Mouse (Mus musculus) brown adipose tissue, adult 24 weeks (tissue): ENCODE data around the gene Ada. TPM values are rescaled to one million over a fixed set of nuclear protein-coding genes. Genes with fewer than 3 reads are reported as not detected.

Experiments
- polyA plus RNA-seq: library from polyadenylated mRNA; stranded (reverse); fragments of >200 nt; gene quantifications from 2 replicates; pipeline ENCODE4 v1.2.4, GENCODE M21; 2012; ENCODE audit not compliant: missing spikeins, insufficient read depth, insufficient read length

Gene Ada
- polyA plus RNA-seq, 1 experiment = not detected

Other genes starting within 250 kb of the Ada start
- gene Hnf4a, start 243.4 kb downstream of the Ada start, polyA plus RNA-seq = not detected in 2 replicates
- gene Ttpal, start 147.9 kb downstream of the Ada start, polyA plus RNA-seq = 4.8 and 5.8 TPM in 2 replicates
- 113 and 134 TPM in 2 replicates for gene Serinc3, start 105.1 kb downstream of the Ada start, polyA plus RNA-seq
- 9.5 and 19.7 TPM in 2 replicates for gene Pkig, start 91.9 kb downstream of the Ada start, polyA plus RNA-seq
- gene Ccn5, start 70.6 kb upstream of the Ada start, polyA plus RNA-seq = 0.88 and 0.99 TPM in 2 replicates
- gene Kcnk15, start 103.4 kb upstream of the Ada start, polyA plus RNA-seq = not detected in 2 replicates
- 5.5 and 9.0 TPM in 2 replicates for gene Rims4, start 168.4 kb upstream of the Ada start, polyA plus RNA-seq
- gene Ywhab, start 244.7 kb upstream of the Ada start, polyA plus RNA-seq = 226 and 247 TPM in 2 replicates